Mouse (Mus musculus) limb, embryonic 15.5 days (tissue): ENCODE results near the gene Gm27021. TPM values are rescaled to one million over a fixed set of nuclear protein-coding genes. Genes with fewer than 3 reads are reported as not detected.
A peak's percentile ranks its signal among the peaks of the same experiment; 100 is the strongest.

Experiments used
- ATAC-seq: fragments of 200-750 bp; cut with Nextera tagmentation; 2 replicates; pipeline ENCODE4 v1.8.0; 2017; ENCODE audit warnings: low read depth, moderate TSS enrichment; ENCODE audit not compliant: insufficient number of reproducible peaks, low FRiP score, low TSS enrichment
- H3K27ac ChIP-seq: fragments of 300-500 bp; sonication (generic); 2 replicates; pipeline ENCODE4 v1.5.1; 2015; ENCODE audit warnings: moderate library complexity, mild to moderate bottlenecking, inconsistent platforms
- H3K27me3 ChIP-seq: fragments of 300-500 bp; sonication (generic); 2 replicates; pipeline ENCODE4 v1.6.1; 2015; ENCODE audit warnings: inconsistent platforms
- H3K36me3 ChIP-seq: fragments of 300-500 bp; sonication (generic); 2 replicates; pipeline ENCODE4 v1.6.1; 2015; ENCODE audit warnings: inconsistent platforms
- H3K4me1 ChIP-seq: fragments of 300-500 bp; sonication (generic); 2 replicates; pipeline ENCODE4 v1.6.1; 2015; ENCODE audit warnings: inconsistent platforms
- H3K4me2 ChIP-seq: fragments of 300-500 bp; sonication (generic); 2 replicates; pipeline ENCODE4 v1.6.1; 2015; ENCODE audit warnings: mild to moderate bottlenecking, inconsistent platforms
- H3K4me3 ChIP-seq: fragments of 300-500 bp; sonication (generic); 2 replicates; pipeline ENCODE4 v1.5.1; 2015; ENCODE audit warnings: mild to moderate bottlenecking, inconsistent platforms
- H3K9ac ChIP-seq: fragments of 300-500 bp; sonication (generic); 2 replicates; pipeline ENCODE4 v1.6.1; 2015; ENCODE audit warnings: inconsistent platforms
- H3K9me3 ChIP-seq: fragments of 300-500 bp; sonication (generic); 2 replicates; pipeline ENCODE4 v1.6.1; 2016; ENCODE audit warnings: inconsistent platforms
- WGBS: fragments of 180-500 bp; shearing (Covaris S2); methylation state at CpG from one replicate; pipeline ENCODE4 v1.1.7; 2015; 5-methylcytosine and 5-hydroxymethylcytosine counted together
- polyA plus RNA-seq: library from polyadenylated mRNA; unstranded; fragments of >200 nt; fragmentation: Nextera tagmentation; extraction: Ambion mirVana; gene quantifications from 2 replicates; pipeline ENCODE4 v1.2.1, GENCODE M21; 2015

Gene Gm27021
- 2.2 and 5.0 TPM in 2 replicates for polyA plus RNA-seq

- Histone ChIP-seq H3K4me1 (peaks cover 40% of the 10 kb centered on the region), H3K4me2 (peak within 1 kb of the TSS; percentile 83), H3K4me3 (peak within 1 kb of the TSS; percentile 85), H3K27me3 (no peaks in the 10 kb centered on the region), H3K27ac (peak within 1 kb of the TSS; percentile 88), H3K9ac (peak within 1 kb of the TSS; percentile 98), H3K36me3 (peaks cover 34% of the 10 kb centered on the region), H3K9me3 (no peaks in the 10 kb centered on the region)
- under 1% methylated on average over 104 of the region's 105 CpGs for WGBS
- ATAC-seq: peak; percentile 88
These were observed at the start of gene Gm27021, which contains the start of gene Cox4i1 for GRCm38 (mm10) chr8:120667561-120668373. Gm27021 (minus strand) TSS chr8:120668079. Cox4i1 (plus strand) TSS chr8:120668222.

GRCm38 (mm10) chr8:120715996-120716680 lies 48.3 kb upstream of the Gm27021 start:
- Histone ChIP-seq H3K4me2 (no peak overlapping the region), H3K27ac (no peak overlapping the region), H3K36me3 (no peaks in the 10 kb centered on the region), H3K4me3 (no peak overlapping the region), H3K9me3 (no peaks in the 10 kb centered on the region), H3K9ac (no peak overlapping the region), H3K4me1 (no peaks in the 10 kb centered on the region), H3K27me3 (no peaks in the 10 kb centered on the region)
- 82% methylated on average over 15 of the region's 15 CpGs for WGBS
- 0 out of 2 replicates have a peak, but pooled peaks have one; percentile 24 for ATAC-seq

GRCm38 (mm10) chr8:120715200-120715599 lies 47.3 kb upstream of the Gm27021 start:
- Histone ChIP-seq H3K4me2 (no peak overlapping the region), H3K4me1 (no peaks in the 10 kb centered on the region), H3K9me3 (no peaks in the 10 kb centered on the region), H3K27ac (no peak overlapping the region), H3K9ac (no peak overlapping the region), H3K27me3 (no peaks in the 10 kb centered on the region), H3K4me3 (no peak overlapping the region), H3K36me3 (no peaks in the 10 kb centered on the region)
- 70% methylated on average over 6 of the region's 6 CpGs for WGBS
- no peak for ATAC-seq

- Histone ChIP-seq H3K9ac (no peak overlapping the region), H3K4me3 (no peak overlapping the region), H3K4me2 (no peak overlapping the region), H3K27ac (no peak overlapping the region), H3K36me3 (no peaks in the 10 kb centered on the region), H3K9me3 (no peaks in the 10 kb centered on the region), H3K4me1 (0 out of 2 replicates have a peak, but pooled peaks cover under 1% of the 10 kb centered on the region), H3K27me3 (peaks cover 8% of the 10 kb centered on the region)
- WGBS: 80% methylated on average over 10 of the region's 10 CpGs
- no peak for ATAC-seq
These were observed 41.3 kb upstream of the Gm27021 start for GRCm38 (mm10) chr8:120709176-120709575.

GRCm38 (mm10) chr8:120706193-120706592 lies 38.3 kb upstream of the Gm27021 start:
- 63% methylated on average over 3 of the region's 3 CpGs for WGBS

GRCm38 (mm10) chr8:120705163-120705562 lies 37.3 kb upstream of the Gm27021 start:
- H3K4me2 ChIP-seq: no peak overlapping the region
- peaks cover 2% of the 10 kb centered on the region; the same call in 1 of the 2 replicates for H3K4me1 ChIP-seq
- H3K4me3 ChIP-seq: no peak overlapping the region
- no peak for ATAC-seq
- no peak overlapping the region for H3K27ac ChIP-seq
- no peaks in the 10 kb centered on the region for H3K9me3 ChIP-seq
- H3K9ac ChIP-seq: no peak overlapping the region
- 70% methylated on average over 15 of the region's 15 CpGs for WGBS
- peaks cover 13% of the 10 kb centered on the region for H3K27me3 ChIP-seq
- no peaks in the 10 kb centered on the region for H3K36me3 ChIP-seq

More at GRCm38 (mm10) chr8:120706193-120706592, 38.3 kb upstream of the Gm27021 start:
- ATAC-seq: no peak
- H3K4me1 ChIP-seq: peaks cover 2% of the 10 kb centered on the region; the same call in 1 of the 2 replicates
- peaks cover 13% of the 10 kb centered on the region for H3K27me3 ChIP-seq
- H3K4me3 ChIP-seq: no peak overlapping the region
- no peaks in the 10 kb centered on the region for H3K36me3 ChIP-seq
- no peak overlapping the region for H3K9ac ChIP-seq
- H3K4me2 ChIP-seq: no peak overlapping the region
- H3K27ac ChIP-seq: no peak overlapping the region
- no peaks in the 10 kb centered on the region for H3K9me3 ChIP-seq

- no peak for ATAC-seq
- Histone ChIP-seq H3K27me3 (peaks cover 13% of the 10 kb centered on the region), H3K36me3 (no peaks in the 10 kb centered on the region)
These were observed 36.3 kb upstream of the Gm27021 start for GRCm38 (mm10) chr8:120704203-120704602.

GRCm38 (mm10) chr8:120701758-120702465 lies 34.0 kb upstream of the Gm27021 start:
- Histone ChIP-seq H3K9me3 (no peaks in the 10 kb centered on the region), H3K27me3 (peaks cover 13% of the 10 kb centered on the region), H3K36me3 (no peaks in the 10 kb centered on the region), H3K4me2 (no peak overlapping the region), H3K4me3 (no peak overlapping the region), H3K4me1 (peaks cover 7% of the 10 kb centered on the region; the same call in 1 of the 2 replicates), H3K9ac (no peak overlapping the region), H3K27ac (no peak overlapping the region)
- no peak for ATAC-seq
- 36% methylated on average over 19 of the region's 19 CpGs for WGBS

More at GRCm38 (mm10) chr8:120704203-120704602, 36.3 kb upstream of the Gm27021 start:
- Histone ChIP-seq H3K4me1 (peaks cover 2% of the 10 kb centered on the region; the same call in 1 of the 2 replicates), H3K9ac (no peak overlapping the region), H3K27ac (no peak overlapping the region), H3K9me3 (no peaks in the 10 kb centered on the region), H3K4me3 (no peak overlapping the region), H3K4me2 (no peak overlapping the region)
- 26% methylated on average over 9 of the region's 9 CpGs for WGBS

GRCm38 (mm10) chr8:120700053-120700452 lies 32.2 kb upstream of the Gm27021 start:
- Histone ChIP-seq H3K9ac (no peak overlapping the region), H3K27me3 (peaks cover 11% of the 10 kb centered on the region; the same call in 1 of the 2 replicates), H3K4me3 (no peak overlapping the region), H3K36me3 (no peaks in the 10 kb centered on the region), H3K9me3 (no peaks in the 10 kb centered on the region), H3K27ac (no peak overlapping the region), H3K4me2 (no peak overlapping the region), H3K4me1 (peaks cover 13% of the 10 kb centered on the region; the same call in 1 of the 2 replicates)
- no peak for ATAC-seq
- 85% methylated on average over 4 of the region's 4 CpGs for WGBS

- H3K9ac ChIP-seq: no peak overlapping the region
- H3K27me3 ChIP-seq: peaks cover 9% of the 10 kb centered on the region; the same call in 1 of the 2 replicates
- H3K4me1 ChIP-seq: peaks cover 14% of the 10 kb centered on the region; the same call in 1 of the 2 replicates
- H3K4me2 ChIP-seq: no peak overlapping the region
- H3K36me3 ChIP-seq: no peaks in the 10 kb centered on the region
- H3K9me3 ChIP-seq: no peaks in the 10 kb centered on the region
- no peak for ATAC-seq
- H3K4me3 ChIP-seq: no peak overlapping the region
- no peak overlapping the region for H3K27ac ChIP-seq
- 58% methylated on average over 2 of the region's 2 CpGs for WGBS
These were observed 31.7 kb upstream of the Gm27021 start for GRCm38 (mm10) chr8:120699565-120699964.

GRCm38 (mm10) chr8:120699079-120699478 lies 31.2 kb upstream of the Gm27021 start:
- no peaks in the 10 kb centered on the region for H3K9me3 ChIP-seq
- peaks cover 4% of the 10 kb centered on the region; the same call in 1 of the 2 replicates for H3K27me3 ChIP-seq
- no peak overlapping the region for H3K4me3 ChIP-seq
- no peak overlapping the region for H3K27ac ChIP-seq
- no peak for ATAC-seq
- H3K4me1 ChIP-seq: peaks cover 17% of the 10 kb centered on the region
- H3K36me3 ChIP-seq: no peaks in the 10 kb centered on the region
- no peak overlapping the region for H3K4me2 ChIP-seq
- 66% methylated on average over 6 of the region's 6 CpGs for WGBS
- no peak overlapping the region for H3K9ac ChIP-seq
